Mouse (Mus musculus): Measurements from ENCODE around the gene Cdk19. TPM values are rescaled to one million over a fixed set of nuclear protein-coding genes. Genes with fewer than 3 reads are reported as not detected.

Cdk19 gene
- polyA plus RNA-seq, 1 experiment from 2014 or later, result 6.3 TPM

GRCm38 (mm10) chr10:40320306-40320705, 19.1 kb upstream of the Cdk19 start:
- 84% methylated on average over 10 of the region's 10 CpGs for WGBS
- Histone ChIP-seq H3K9ac (no peak overlapping the region), H3K4me3 (replicated peaks) (no peak overlapping the region), H3K9me3 (no peaks in the 10 kb centered on the region), H3K27ac (no peak overlapping the region), H3K36me3 (no peaks in the 10 kb centered on the region), H3K27me3 (replicated peaks) (no peaks in the 10 kb centered on the region), H3K4me2 (replicated peaks) (no peak overlapping the region), H3K4me1 (replicated peaks) (no peaks in the 10 kb centered on the region)
- no peak for ATAC-seq

GRCm38 (mm10) chr10:40328004-40328551, 11.3 kb upstream of the Cdk19 start:
- H3K27me3 ChIP-seq (replicated peaks), result no peaks in the 10 kb centered on the region
- ATAC-seq, result peak; percentile 99
- H3K4me2 ChIP-seq (replicated peaks), result peak overlapping the region; percentile 19
- no peak overlapping the region for H3K4me3 ChIP-seq (replicated peaks)
- 50% methylated on average over 9 of the region's 9 CpGs for WGBS
- no peak overlapping the region for H3K27ac ChIP-seq
- H3K9ac ChIP-seq, result no peak overlapping the region
- H3K9me3 ChIP-seq, result no peaks in the 10 kb centered on the region
- no peaks in the 10 kb centered on the region for H3K36me3 ChIP-seq
- no peaks in the 10 kb centered on the region for H3K4me1 ChIP-seq (replicated peaks)

- ATAC-seq, result no peak
- Histone ChIP-seq H3K27me3 (replicated peaks) (no peaks in the 10 kb centered on the region), H3K27ac (no peak overlapping the region), H3K4me2 (replicated peaks) (no peak overlapping the region), H3K4me1 (replicated peaks) (no peaks in the 10 kb centered on the region), H3K4me3 (replicated peaks) (no peak overlapping the region), H3K36me3 (no peaks in the 10 kb centered on the region), H3K9ac (no peak overlapping the region), H3K9me3 (no peaks in the 10 kb centered on the region)
- 86% methylated on average over 1 of the region's 1 CpGs for WGBS
Observed at GRCm38 (mm10) chr10:40330262-40330661, 9.1 kb upstream of the Cdk19 start.

GRCm38 (mm10) chr10:40332864-40333263, 6.5 kb upstream of the Cdk19 start:
- no peak overlapping the region for H3K4me2 ChIP-seq (replicated peaks)
- no peaks in the 10 kb centered on the region for H3K27me3 ChIP-seq (replicated peaks)
- 81% methylated on average over 6 of the region's 6 CpGs for WGBS
- no peak overlapping the region for H3K4me3 ChIP-seq (replicated peaks)
- H3K4me1 ChIP-seq (replicated peaks), result no peaks in the 10 kb centered on the region
- H3K9ac ChIP-seq, result no peak overlapping the region
- H3K9me3 ChIP-seq, result no peaks in the 10 kb centered on the region
- ATAC-seq, result no peak
- no peak overlapping the region for H3K27ac ChIP-seq
- H3K36me3 ChIP-seq, result no peaks in the 10 kb centered on the region

- Histone ChIP-seq H3K4me1 (replicated peaks) (0 out of 2 replicates have a peak, but pooled peaks cover 4% of the 10 kb centered on the region), H3K4me2 (replicated peaks) (no peak overlapping the region), H3K9ac (no peak overlapping the region), H3K27ac (no peak overlapping the region), H3K9me3 (no peaks in the 10 kb centered on the region), H3K36me3 (no peaks in the 10 kb centered on the region), H3K27me3 (replicated peaks) (no peaks in the 10 kb centered on the region), H3K4me3 (replicated peaks) (no peak overlapping the region)
- WGBS, result 53% methylated on average over 4 of the region's 4 CpGs
- ATAC-seq, result peak; percentile 19; the same call in 1 of the 2 replicates
Observed at GRCm38 (mm10) chr10:40342036-40342435, 2.7 kb downstream of the Cdk19 start.

GRCm38 (mm10) chr10:40346776-40347403, 7.5 kb downstream of the Cdk19 start:
- Histone ChIP-seq H3K9ac (no peak overlapping the region), H3K4me1 (replicated peaks) (0 out of 2 replicates have a peak, but pooled peaks cover 13% of the 10 kb centered on the region), H3K4me3 (replicated peaks) (no peak overlapping the region), H3K27ac (no peak overlapping the region), H3K36me3 (no peaks in the 10 kb centered on the region), H3K9me3 (no peaks in the 10 kb centered on the region), H3K27me3 (replicated peaks) (no peaks in the 10 kb centered on the region), H3K4me2 (replicated peaks) (no peak overlapping the region)
- no peak for ATAC-seq
- 70% methylated on average over 3 of the region's 3 CpGs for WGBS

GRCm38 (mm10) chr10:40347461-40347954, 8.1 kb downstream of the Cdk19 start:
- ATAC-seq, result no peak
- no peaks in the 10 kb centered on the region for H3K36me3 ChIP-seq
- 0 out of 2 replicates have a peak, but pooled peaks cover 13% of the 10 kb centered on the region for H3K4me1 ChIP-seq (replicated peaks)
- WGBS, result 62% methylated on average over 9 of the region's 9 CpGs
- 0 out of 2 replicates have a peak overlapping the region, but pooled peaks have one; percentile 87 for H3K4me3 ChIP-seq (replicated peaks)
- H3K9ac ChIP-seq, result peak overlapping the region; percentile 57; the same call in 1 of the 2 replicates
- 0 out of 2 replicates have a peak overlapping the region, but pooled peaks have one; percentile 9 for H3K27ac ChIP-seq
- peak overlapping the region; percentile 60; the same call in 1 of the 2 replicates for H3K4me2 ChIP-seq (replicated peaks)
- H3K9me3 ChIP-seq, result no peaks in the 10 kb centered on the region
- no peaks in the 10 kb centered on the region for H3K27me3 ChIP-seq (replicated peaks)

GRCm38 (mm10) chr10:40348566-40349536, 9.5 kb downstream of the Cdk19 start:
- peak overlapping the region; percentile 87 for H3K4me3 ChIP-seq (replicated peaks)
- no peaks in the 10 kb centered on the region for H3K36me3 ChIP-seq
- no peaks in the 10 kb centered on the region for H3K27me3 ChIP-seq (replicated peaks)
- ATAC-seq, result peak; percentile 98
- peak overlapping the region; percentile 87 for H3K9ac ChIP-seq
- peak overlapping the region; percentile 75 for H3K4me2 ChIP-seq (replicated peaks)
- 0 out of 2 replicates have a peak, but pooled peaks cover 13% of the 10 kb centered on the region for H3K4me1 ChIP-seq (replicated peaks)
- H3K9me3 ChIP-seq, result no peaks in the 10 kb centered on the region
- H3K27ac ChIP-seq, result peak overlapping the region; percentile 95
- WGBS, result under 1% methylated on average over 74 of the region's 76 CpGs

GRCm38 (mm10) chr10:40349631-40350177, 10.3 kb downstream of the Cdk19 start:
- Histone ChIP-seq H3K9ac (peak overlapping the region; percentile 87), H3K27ac (peak overlapping the region; percentile 95), H3K36me3 (no peaks in the 10 kb centered on the region), H3K4me2 (replicated peaks) (peak overlapping the region; percentile 75), H3K4me3 (replicated peaks) (peak overlapping the region; percentile 87), H3K4me1 (replicated peaks) (0 out of 2 replicates have a peak, but pooled peaks cover 13% of the 10 kb centered on the region), H3K9me3 (no peaks in the 10 kb centered on the region), H3K27me3 (replicated peaks) (no peaks in the 10 kb centered on the region)
- WGBS, result under 1% methylated on average over 62 of the region's 62 CpGs
- peak; percentile 32 for ATAC-seq

- H3K36me3 ChIP-seq, result no peaks in the 10 kb centered on the region
- H3K27ac ChIP-seq, result peak overlapping the region; percentile 95; the same call in 1 of the 2 replicates
- WGBS, result 47% methylated on average over 12 of the region's 12 CpGs
- H3K9me3 ChIP-seq, result no peaks in the 10 kb centered on the region
- peak overlapping the region; percentile 87 for H3K9ac ChIP-seq
- H3K27me3 ChIP-seq (replicated peaks), result no peaks in the 10 kb centered on the region
- peak overlapping the region; percentile 87 for H3K4me3 ChIP-seq (replicated peaks)
- ATAC-seq, result no peak
- 0 out of 2 replicates have a peak, but pooled peaks cover 13% of the 10 kb centered on the region for H3K4me1 ChIP-seq (replicated peaks)
- H3K4me2 ChIP-seq (replicated peaks), result peak overlapping the region; percentile 75
Observed at GRCm38 (mm10) chr10:40350245-40350932, 11.0 kb downstream of the Cdk19 start.

- WGBS, result 79% methylated on average over 4 of the region's 4 CpGs
- H3K27ac ChIP-seq, result no peak overlapping the region
- H3K4me2 ChIP-seq (replicated peaks), result 0 out of 2 replicates have a peak overlapping the region, but pooled peaks have one; percentile 75
- no peak for ATAC-seq
- H3K4me3 ChIP-seq (replicated peaks), result no peak overlapping the region
- H3K9me3 ChIP-seq, result no peaks in the 10 kb centered on the region
- H3K9ac ChIP-seq, result no peak overlapping the region
- 0 out of 2 replicates have a peak, but pooled peaks cover 13% of the 10 kb centered on the region for H3K4me1 ChIP-seq (replicated peaks)
- H3K27me3 ChIP-seq (replicated peaks), result no peaks in the 10 kb centered on the region
- no peaks in the 10 kb centered on the region for H3K36me3 ChIP-seq
Observed at GRCm38 (mm10) chr10:40351156-40351555, 11.8 kb downstream of the Cdk19 start.
